Mouse (Mus musculus) embryonic facial prominence, embryonic 15.5 days (tissue): Measurements from ENCODE around the gene Gm20431. TPM values are rescaled to one million over a fixed set of nuclear protein-coding genes. Genes with fewer than 3 reads are reported as not detected.

ENCODE experiments used
- ATAC-seq: fragments of 200-750 bp; cut with Nextera tagmentation; 2 replicates; pipeline ENCODE4 v1.8.0; 2017; ENCODE audit warnings: low read depth, moderate TSS enrichment; ENCODE audit not compliant: insufficient number of reproducible peaks, low FRiP score, low TSS enrichment
- H3K27ac ChIP-seq: fragments of 300-500 bp; sonication (generic); replicated peaks from 2 replicates; pipeline ENCODE4 v1.5.1; 2015; ENCODE audit warnings: mild to moderate bottlenecking, inconsistent platforms
- H3K27me3 ChIP-seq: fragments of 300-500 bp; sonication (generic); 2 replicates; pipeline ENCODE4 v1.6.1; 2015; ENCODE audit warnings: inconsistent platforms
- H3K36me3 ChIP-seq: fragments of 300-500 bp; sonication (generic); 2 replicates; pipeline ENCODE4 v1.6.1; 2015; ENCODE audit warnings: mild to moderate bottlenecking, inconsistent platforms
- H3K4me1 ChIP-seq: fragments of 300-500 bp; sonication (generic); 2 replicates; pipeline ENCODE4 v1.6.1; 2015; ENCODE audit warnings: inconsistent platforms
- H3K4me2 ChIP-seq: fragments of 300-500 bp; sonication (generic); replicated peaks from 2 replicates; pipeline ENCODE4 v1.6.1; 2015; ENCODE audit warnings: mild to moderate bottlenecking, inconsistent platforms
- H3K4me3 ChIP-seq: fragments of 300-500 bp; sonication (generic); replicated peaks from 2 replicates; pipeline ENCODE4 v1.5.1; 2015; ENCODE audit warnings: mild to moderate bottlenecking, inconsistent platforms
- H3K9ac ChIP-seq: fragments of 300-500 bp; sonication (generic); 2 replicates; pipeline ENCODE4 v1.6.1; 2015; ENCODE audit warnings: inconsistent platforms
- H3K9me3 ChIP-seq: fragments of 300-500 bp; sonication (generic); replicated peaks from 2 replicates; pipeline ENCODE4 v1.6.1; 2016; ENCODE audit warnings: inconsistent platforms
- WGBS: fragments of 180-500 bp; shearing (Covaris S2); methylation state at CpG from one replicate; pipeline ENCODE4 v1.1.7; 2015; 5-methylcytosine and 5-hydroxymethylcytosine counted together
- polyA plus RNA-seq: library from polyadenylated mRNA; unstranded; fragments of >200 nt; fragmentation: Nextera tagmentation; extraction: Ambion mirVana; gene quantifications from 2 replicates; pipeline ENCODE4 v1.2.1, GENCODE M21; 2015

Gm20431 gene
- polyA plus RNA-seq, 1 experiment from 2014 or later: 10.0 TPM

DNA sequence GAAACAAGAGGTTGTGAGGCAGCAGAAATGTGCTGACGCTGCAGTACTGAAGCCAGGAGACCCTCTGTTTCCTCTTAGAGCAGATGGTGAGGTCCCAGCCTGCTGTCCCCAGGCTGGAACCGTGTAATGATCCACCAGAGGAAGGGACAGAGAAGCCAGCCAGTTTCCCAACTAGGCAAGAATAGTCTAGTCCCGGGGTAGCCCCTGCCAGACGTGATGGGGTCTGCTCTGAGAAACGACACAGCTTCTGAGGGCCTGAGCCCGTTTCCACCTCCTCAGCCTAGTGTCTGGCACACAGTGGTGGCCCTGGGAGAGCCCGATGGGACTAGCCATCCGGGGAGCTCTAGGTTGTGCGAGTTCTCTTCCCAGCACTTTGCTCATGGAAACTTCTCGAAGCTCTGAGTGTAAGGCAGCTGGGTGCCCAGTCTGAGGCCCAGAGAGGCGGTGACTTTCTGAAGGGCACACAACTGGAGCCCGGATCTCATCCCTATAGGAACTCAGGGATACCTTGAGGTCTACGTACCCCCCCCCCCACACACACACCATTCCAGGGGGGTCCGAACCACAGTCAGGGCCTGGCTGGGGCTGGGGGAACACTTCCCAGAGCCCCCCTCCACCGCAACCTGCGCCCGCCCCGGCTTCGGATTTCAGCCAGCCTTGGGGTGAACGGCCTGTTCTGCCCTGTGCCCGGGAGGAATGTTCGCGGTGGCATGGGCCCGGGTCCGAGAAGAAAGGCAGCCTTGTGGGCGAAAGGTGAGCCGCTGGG, 64.4 kb downstream of the Gm20431 start:
- peak overlapping the region; percentile 93 for H3K27ac ChIP-seq
- H3K9ac ChIP-seq: no peak overlapping the region
- peak; percentile 27 for ATAC-seq
- peaks cover 81% of the 10 kb centered on the region for H3K4me1 ChIP-seq
- H3K4me3 ChIP-seq: peak overlapping the region; percentile 27
- WGBS: 14% methylated on average over 26 of the region's 27 CpGs
- no peaks in the 10 kb centered on the region for H3K9me3 ChIP-seq
- H3K4me2 ChIP-seq: peak overlapping the region; percentile 49
- H3K36me3 ChIP-seq: no peaks in the 10 kb centered on the region
- H3K27me3 ChIP-seq: no peaks in the 10 kb centered on the region

DNA sequence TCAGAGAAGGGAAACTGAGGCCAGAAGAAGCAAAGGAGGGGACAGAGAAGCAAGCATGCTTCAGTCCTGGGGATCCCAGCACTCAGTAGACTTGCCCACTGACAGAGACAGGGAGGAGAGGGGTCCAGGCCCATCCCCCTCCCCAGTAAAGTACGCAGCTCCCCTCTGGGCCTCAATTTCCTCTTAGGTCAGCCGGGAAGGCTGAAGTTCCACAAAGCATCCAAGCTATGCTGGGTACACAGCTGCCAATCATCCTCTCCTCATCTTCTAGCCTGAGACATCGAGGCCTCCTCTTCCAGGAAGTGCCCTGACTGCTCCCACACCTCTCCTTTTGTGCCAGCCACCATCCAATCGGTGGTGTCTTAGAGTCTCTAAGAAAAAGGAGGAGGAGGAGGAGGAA, 65.0 kb downstream of the Gm20431 start:
- H3K36me3 ChIP-seq: no peaks in the 10 kb centered on the region
- H3K27me3 ChIP-seq: no peaks in the 10 kb centered on the region
- ATAC-seq: no peak
- H3K4me2 ChIP-seq: peak overlapping the region; percentile 22; the same call in 1 of the 2 replicates
- no peaks in the 10 kb centered on the region for H3K9me3 ChIP-seq
- no peak overlapping the region for H3K9ac ChIP-seq
- H3K4me3 ChIP-seq: no peak overlapping the region
- H3K4me1 ChIP-seq: peaks cover 84% of the 10 kb centered on the region
- peak overlapping the region; percentile 93 for H3K27ac ChIP-seq
- whole genome bisulfite sequencing: 9% methylated on average over 3 of the region's 4 CpGs

DNA sequence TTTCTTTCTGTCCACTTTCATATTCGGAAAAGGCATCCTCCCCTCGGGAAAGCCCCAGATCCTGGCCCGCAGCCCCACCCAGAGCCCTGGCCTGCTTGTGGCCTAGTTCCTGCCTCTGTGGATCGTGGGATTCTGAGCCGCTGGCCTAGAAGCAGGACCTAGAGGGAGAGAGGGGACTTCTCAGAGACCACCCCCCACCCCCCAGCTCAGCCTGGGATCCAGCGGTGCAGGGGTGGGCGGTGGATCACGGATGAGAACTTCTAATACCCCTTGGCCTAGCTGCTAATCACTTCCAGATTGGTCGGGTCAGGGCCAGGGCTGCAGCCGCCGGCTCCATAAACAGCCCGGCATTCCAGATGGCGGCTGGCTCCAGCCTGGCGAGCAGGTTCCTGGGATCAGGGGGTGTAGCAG, 65.5 kb downstream of the Gm20431 start:
- Histone ChIP-seq H3K4me1 (peaks cover 82% of the 10 kb centered on the region), H3K9ac (no peak overlapping the region), H3K4me3 (no peak overlapping the region), H3K4me2 (peak overlapping the region; percentile 22; the same call in 1 of the 2 replicates), H3K9me3 (no peaks in the 10 kb centered on the region), H3K36me3 (no peaks in the 10 kb centered on the region), H3K27me3 (no peaks in the 10 kb centered on the region), H3K27ac (peak overlapping the region; percentile 93)
- 24% methylated on average over 14 of the region's 14 CpGs for WGBS
- no peak for ATAC-seq

DNA sequence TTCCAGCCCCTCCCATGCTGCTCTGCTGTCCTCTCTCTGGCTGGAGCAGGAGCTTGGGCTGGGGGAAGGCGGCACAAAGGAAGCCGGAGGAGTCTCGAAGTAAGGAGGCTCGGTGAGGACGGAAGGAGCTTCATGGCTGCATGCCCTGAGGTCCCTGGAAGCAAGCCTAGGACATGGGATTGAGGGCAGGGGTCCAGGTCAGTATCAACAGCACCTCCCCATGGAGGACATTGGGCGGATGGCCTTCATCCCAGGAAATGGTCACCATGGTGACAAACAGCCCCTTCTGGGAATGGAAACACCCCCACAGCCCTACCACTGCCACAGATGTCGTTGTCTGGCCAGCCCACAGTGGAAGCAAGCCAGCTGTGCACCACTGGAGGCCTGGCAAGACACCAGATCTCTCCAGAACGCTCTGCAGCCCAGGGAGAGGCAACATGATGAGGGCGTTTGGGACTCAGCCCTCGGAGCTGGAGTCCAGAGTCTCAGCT, 66.8 kb downstream of the Gm20431 start:
- no peaks in the 10 kb centered on the region for H3K9me3 ChIP-seq
- ATAC-seq: peak; percentile 56
- H3K4me3 ChIP-seq: no peak overlapping the region
- H3K36me3 ChIP-seq: no peaks in the 10 kb centered on the region
- WGBS: 24% methylated on average over 10 of the region's 10 CpGs
- no peaks in the 10 kb centered on the region for H3K27me3 ChIP-seq
- peak overlapping the region; percentile 25; the same call in 1 of the 2 replicates for H3K4me2 ChIP-seq
- peak overlapping the region; percentile 93 for H3K27ac ChIP-seq
- H3K9ac ChIP-seq: no peak overlapping the region
- H3K4me1 ChIP-seq: peaks cover 77% of the 10 kb centered on the region

DNA sequence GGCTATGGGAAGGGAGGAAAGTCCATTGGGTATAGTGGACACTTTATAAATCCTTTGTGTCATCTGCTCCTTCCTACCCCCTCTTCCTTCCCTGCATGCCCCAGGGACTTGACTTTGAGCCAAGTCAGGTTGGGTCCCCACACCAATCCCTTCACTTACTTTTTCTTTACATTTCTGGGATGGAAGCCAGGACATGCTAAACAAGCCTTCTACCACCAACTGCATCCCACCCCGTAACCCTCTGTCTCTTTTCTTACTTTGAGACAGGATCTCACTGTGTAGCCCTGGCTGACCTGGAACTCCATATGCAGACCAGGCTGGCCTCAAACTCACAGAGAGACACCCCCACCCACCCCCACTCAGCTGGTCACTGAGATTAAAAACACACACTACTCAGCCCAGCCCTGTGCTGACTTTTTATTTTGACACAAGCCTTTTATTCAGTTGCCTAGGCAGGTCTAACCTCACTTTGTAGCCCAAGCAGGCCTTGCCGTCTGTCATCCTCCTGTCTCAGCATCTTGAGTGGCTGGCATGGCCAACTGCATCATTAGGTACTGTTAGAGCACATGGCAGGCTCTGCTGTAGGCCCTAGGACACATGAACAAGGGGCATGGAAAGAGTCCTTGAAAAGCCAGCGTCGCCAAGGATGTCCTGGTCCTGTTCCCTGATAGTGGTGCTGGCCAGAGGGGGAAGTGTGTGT, 67.6 kb downstream of the Gm20431 start:
- Histone ChIP-seq H3K36me3 (no peaks in the 10 kb centered on the region), H3K4me3 (no peak overlapping the region), H3K27me3 (no peaks in the 10 kb centered on the region), H3K27ac (peak overlapping the region; percentile 93), H3K9ac (0 out of 2 replicates have a peak overlapping the region, but pooled peaks have one; percentile 1), H3K9me3 (no peaks in the 10 kb centered on the region), H3K4me2 (0 out of 2 replicates have a peak overlapping the region, but pooled peaks have one; percentile 25), H3K4me1 (peaks cover 77% of the 10 kb centered on the region)
- 62% methylated on average over 4 of the region's 4 CpGs for WGBS
- no peak for ATAC-seq

DNA sequence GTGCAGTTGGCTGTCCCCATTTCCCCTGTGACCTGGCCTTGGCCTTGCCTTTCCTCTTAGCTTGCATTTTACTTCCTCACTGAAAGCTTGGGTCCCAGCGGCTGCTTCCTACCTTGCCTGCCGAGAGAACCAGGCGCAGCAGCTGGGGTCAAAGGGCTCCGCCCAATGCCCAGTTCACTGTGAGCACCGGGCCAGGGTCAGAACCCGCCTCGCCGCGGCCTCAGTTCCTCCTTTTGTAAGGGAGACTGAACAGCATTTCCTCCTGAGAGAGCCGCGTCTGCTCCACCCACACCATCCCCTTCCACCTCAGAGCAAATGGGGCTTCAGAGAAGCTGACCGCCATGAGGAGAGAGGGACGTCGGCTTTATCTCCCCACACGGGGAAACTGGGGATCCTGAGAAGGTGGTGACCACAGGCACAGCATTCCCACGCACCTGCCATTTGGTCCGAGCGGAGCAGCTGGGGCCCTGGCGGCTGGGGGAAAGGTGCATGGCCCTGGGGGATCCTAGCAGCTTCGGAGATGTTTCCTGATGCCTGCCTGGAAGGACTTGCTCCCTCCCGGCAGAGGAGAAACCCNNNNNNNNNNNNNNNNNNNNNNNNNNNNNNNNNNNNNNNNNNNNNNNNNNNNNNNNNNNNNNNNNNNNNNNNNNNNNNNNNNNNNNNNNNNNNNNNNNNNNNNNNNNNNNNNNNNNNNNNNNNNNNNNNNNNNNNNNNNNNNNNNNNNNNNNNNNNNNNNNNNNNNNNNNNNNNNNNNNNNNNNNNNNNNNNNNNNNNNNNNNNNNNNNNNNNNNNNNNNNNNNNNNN, 72.3 kb downstream of the Gm20431 start:
- peak overlapping the region; percentile 71; the same call in 1 of the 2 replicates for H3K27ac ChIP-seq
- H3K4me3 ChIP-seq: no peak overlapping the region
- WGBS: 25% methylated on average over 21 of the region's 21 CpGs
- H3K4me2 ChIP-seq: 0 out of 2 replicates have a peak overlapping the region, but pooled peaks have one; percentile 1
- H3K36me3 ChIP-seq: no peaks in the 10 kb centered on the region
- peaks cover 60% of the 10 kb centered on the region for H3K4me1 ChIP-seq
- no peaks in the 10 kb centered on the region for H3K27me3 ChIP-seq
- H3K9me3 ChIP-seq: no peaks in the 10 kb centered on the region
- H3K9ac ChIP-seq: 0 out of 2 replicates have a peak overlapping the region, but pooled peaks have one; percentile 1
- no peak for ATAC-seq

DNA sequence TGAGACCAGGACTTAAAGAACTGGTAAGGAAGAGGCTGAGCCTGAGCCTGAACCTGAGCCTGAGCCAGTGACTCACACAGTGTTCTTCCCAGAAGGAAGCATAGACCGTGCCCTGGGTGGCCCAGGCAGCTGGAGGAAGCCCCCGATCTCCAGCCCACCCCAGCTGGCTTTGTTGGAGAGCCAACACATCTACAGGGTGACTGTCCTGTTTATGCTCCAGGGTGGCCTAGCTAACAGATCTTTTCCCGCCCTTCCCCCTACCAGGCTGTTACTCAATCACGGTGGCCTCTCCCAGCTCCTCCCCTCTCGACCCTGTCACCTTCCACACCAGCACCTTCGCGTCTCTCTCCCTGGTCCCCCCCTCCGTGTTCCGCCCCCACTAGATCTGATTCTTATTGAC, 74.3 kb downstream of the Gm20431 start:
- H3K4me2 ChIP-seq: no peak overlapping the region
- H3K9ac ChIP-seq: no peak overlapping the region
- H3K27ac ChIP-seq: 0 out of 2 replicates have a peak overlapping the region, but pooled peaks have one; percentile 28
- no peak overlapping the region for H3K4me3 ChIP-seq
- no peak for ATAC-seq
- no peaks in the 10 kb centered on the region for H3K27me3 ChIP-seq
- peaks cover 68% of the 10 kb centered on the region for H3K4me1 ChIP-seq
- WGBS: 23% methylated on average over 9 of the region's 9 CpGs
- H3K9me3 ChIP-seq: no peaks in the 10 kb centered on the region
- no peaks in the 10 kb centered on the region for H3K36me3 ChIP-seq

DNA sequence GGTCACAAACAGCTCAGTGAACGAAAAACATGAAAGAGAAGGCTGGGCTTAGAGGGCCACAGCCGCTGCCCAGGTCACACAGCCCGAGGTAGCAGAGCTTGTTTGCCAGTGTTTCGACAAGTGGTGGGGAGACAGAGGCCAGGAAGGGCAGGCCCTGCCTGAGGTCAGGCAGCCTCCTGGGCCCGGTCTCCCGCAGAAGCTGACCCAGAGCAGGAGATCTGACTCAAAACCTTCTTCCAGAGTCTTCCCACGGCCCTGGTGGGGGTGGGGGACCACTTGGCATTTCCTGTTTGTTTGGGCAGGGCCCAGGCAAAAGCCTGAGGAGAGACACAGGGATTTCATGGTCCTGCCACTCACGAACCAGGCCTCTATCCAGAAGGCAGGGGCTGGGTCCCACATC, 75.3 kb downstream of the Gm20431 start:
- Histone ChIP-seq H3K4me1 (peaks cover 63% of the 10 kb centered on the region), H3K9ac (no peak overlapping the region), H3K9me3 (no peaks in the 10 kb centered on the region), H3K27me3 (no peaks in the 10 kb centered on the region), H3K27ac (peak overlapping the region; percentile 63), H3K4me2 (no peak overlapping the region), H3K36me3 (no peaks in the 10 kb centered on the region), H3K4me3 (no peak overlapping the region)
- ATAC-seq: no peak
- 19% methylated on average over 8 of the region's 8 CpGs for WGBS

DNA sequence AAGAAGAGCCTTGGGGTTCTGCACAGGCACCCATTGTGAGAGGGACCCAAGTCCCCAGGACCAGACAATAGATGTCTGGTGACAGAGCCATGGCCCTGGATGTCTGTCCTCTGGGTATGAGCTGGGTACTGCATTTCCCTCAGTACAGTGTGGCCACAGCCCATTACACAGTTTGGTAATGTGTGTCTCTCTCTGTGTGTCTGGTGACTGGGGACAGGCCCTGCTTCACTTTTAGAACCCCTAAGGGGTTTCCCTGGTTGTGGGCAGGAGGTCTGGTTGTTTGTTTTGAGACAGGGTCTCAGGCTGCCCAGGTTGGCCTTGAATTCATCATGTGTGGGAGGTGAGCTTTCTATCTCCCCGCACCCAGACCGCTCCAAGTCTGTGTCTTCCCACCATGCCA, 76.0 kb downstream of the Gm20431 start:
- peaks cover 59% of the 10 kb centered on the region for H3K4me1 ChIP-seq
- ATAC-seq: no peak
- H3K36me3 ChIP-seq: no peaks in the 10 kb centered on the region
- no peaks in the 10 kb centered on the region for H3K9me3 ChIP-seq
- H3K27me3 ChIP-seq: no peaks in the 10 kb centered on the region
- 54% methylated on average over 2 of the region's 2 CpGs for whole genome bisulfite sequencing
- H3K4me2 ChIP-seq: no peak overlapping the region
- no peak overlapping the region for H3K9ac ChIP-seq
- no peak overlapping the region for H3K4me3 ChIP-seq
- H3K27ac ChIP-seq: no peak overlapping the region

DNA sequence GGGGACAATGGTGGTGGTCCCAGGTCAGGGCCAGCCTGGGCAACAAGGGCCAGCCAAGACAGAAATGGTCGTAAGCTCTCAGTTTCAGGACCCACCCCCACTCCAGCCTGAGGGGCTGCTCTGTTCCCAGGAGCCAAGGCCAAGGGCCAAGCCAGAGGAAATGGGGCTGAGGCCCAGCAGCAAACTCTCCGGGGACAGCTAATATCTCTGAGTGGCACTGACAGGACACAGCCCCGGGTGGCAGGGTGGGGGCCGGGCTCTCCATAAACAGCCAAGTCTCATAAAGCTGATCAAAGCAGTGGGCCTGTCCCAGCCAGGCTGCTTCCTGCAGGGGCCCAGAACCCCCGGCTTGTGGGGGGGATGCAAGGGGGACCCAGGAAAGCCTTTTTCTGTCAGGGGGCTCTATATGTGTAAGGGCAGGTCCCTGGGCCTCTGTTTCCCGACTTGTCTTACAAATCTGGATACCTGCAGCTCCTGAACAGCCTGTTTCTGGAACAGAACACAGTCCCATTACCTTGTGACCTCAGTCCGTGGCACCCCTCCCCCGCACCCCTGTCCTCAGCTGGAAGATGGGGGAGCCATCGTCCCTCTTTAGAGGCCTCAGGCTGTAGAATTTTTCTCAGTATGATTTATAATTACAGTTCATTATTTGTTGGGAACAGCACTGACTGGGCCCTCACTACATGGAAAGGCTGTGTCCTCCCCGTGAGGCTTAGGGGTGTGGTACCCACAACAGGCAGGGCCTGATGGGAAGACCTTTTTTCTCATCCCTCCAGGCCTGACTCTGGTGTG, 77.9 kb downstream of the Gm20431 start:
- Histone ChIP-seq H3K4me2 (no peak overlapping the region), H3K4me1 (peaks cover 50% of the 10 kb centered on the region)
- ATAC-seq: no peak

More for the DNA sequence above, 77.9 kb downstream of the Gm20431 start:
- Histone ChIP-seq H3K27ac (peak overlapping the region; percentile 73), H3K36me3 (no peaks in the 10 kb centered on the region), H3K9me3 (no peaks in the 10 kb centered on the region), H3K27me3 (no peaks in the 10 kb centered on the region), H3K4me3 (no peak overlapping the region), H3K9ac (no peak overlapping the region)
- 21% methylated on average over 10 of the region's 10 CpGs for WGBS
